Mouse (Mus musculus) layer of hippocampus, adult 6 months (tissue): Measurements from ENCODE around the gene Cpd. TPM values are rescaled to one million over a fixed set of nuclear protein-coding genes. Genes with fewer than 3 reads are reported as not detected.

Experiments used
- long read RNA-seq, 2 experiments: library from polyadenylated mRNA; unstranded; transcript quantifications; one replicate each; pipeline ENCODE4 v2.0.0; 2019 to 2020
- polyA plus RNA-seq: library from polyadenylated mRNA; unstranded; fragments of <200 nt; fragmentation: Nextera tagmentation; gene quantifications from 2 replicates; pipeline ENCODE4 v1.2.3, GENCODE M21; 2021

Cpd gene
- polyA plus RNA-seq = 6.5 and 7.7 TPM in 2 replicates
- long read RNA-seq, experiment 1, partial matches to known transcripts = 8 of 25 reads
- long read RNA-seq, experiment 1, other reads (novel, unspliced or antisense) = 17 of 25 reads
- long read RNA-seq, experiment 2, full-length matches to known transcripts = 1 of 29 reads
- long read RNA-seq, experiment 2, partial matches to known transcripts = 9 of 29 reads
- long read RNA-seq, experiment 2, other reads (novel, unspliced or antisense) = 19 of 29 reads

DNA sequence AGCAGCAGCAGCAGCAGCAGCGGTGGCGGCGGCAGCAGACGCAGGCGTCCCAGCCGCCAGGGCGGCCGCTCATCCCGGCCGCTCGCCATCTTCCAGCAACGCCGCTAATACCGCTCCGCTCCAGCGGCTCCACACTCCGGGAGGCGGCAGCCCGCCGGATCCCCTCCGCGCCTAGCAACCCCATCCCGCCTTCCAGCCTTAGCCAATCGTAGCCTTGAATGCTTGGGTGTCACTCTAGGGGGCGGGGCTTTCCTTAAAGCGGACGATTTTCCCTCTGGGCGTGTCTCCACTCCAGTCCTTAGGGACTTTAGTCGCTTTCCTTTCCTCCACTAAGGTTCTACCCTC lies at the start of gene Cpd:
Gene Cpd, minus strand, starts transcription at position 141 of the 345 bp plus-strand sequence.

GRCm38 (mm10) chr11:76763053-76763740 lies 83.6 kb downstream of the Cpd start, which contains the start of gene Gosr1:
Gene Gosr1, minus strand, starts transcription at chr11:76763579.

Other genes with a start within 250 kb of the Cpd start
- 111 and 112 TPM in 2 replicates for gene Abr, start 224.7 kb downstream of the Cpd start, polyA plus RNA-seq
- gene Bhlha9, start 174.5 kb downstream of the Cpd start, polyA plus RNA-seq = 6.1 and 6.5 TPM in 2 replicates
- gene Trarg1, start 167.2 kb downstream of the Cpd start, polyA plus RNA-seq = 0.21 and 0.39 TPM in 2 replicates
- gene Gosr1, start 83.4 kb downstream of the Cpd start, polyA plus RNA-seq = 23.7 and 30.9 TPM in 2 replicates
- gene Tmigd1, start 55.1 kb upstream of the Cpd start, polyA plus RNA-seq = not detected in 2 replicates
- 62.1 and 62.7 TPM in 2 replicates for gene Blmh, start 77.8 kb upstream of the Cpd start, polyA plus RNA-seq
- gene Slc6a4, start 151.6 kb upstream of the Cpd start, polyA plus RNA-seq = not detected in 2 replicates
- gene Nsrp1, start 231.4 kb upstream of the Cpd start, polyA plus RNA-seq = 71.8 and 72.2 TPM in 2 replicates